Mouse (Mus musculus) midbrain, postnatal 0 days (tissue): ENCODE measurements at regions not wholly inside any gene's neighbourhood (a gene's known extent, or its start where the extent isn't known, plus 50 kb on each side); places are given as distances from the start of the nearest gene placed in this dataset.

Experiments
- ATAC-seq: fragments of 200-750 bp; cut with Nextera tagmentation; 2 replicates; pipeline ENCODE4 v1.8.0; 2017; ENCODE audit warnings: moderate number of reproducible peaks, mild to moderate bottlenecking, moderate TSS enrichment, moderate library complexity; ENCODE audit not compliant: low FRiP score
- DNase-seq: peaks from one replicate; pipeline ENCODE4 v3.0.0-alpha.2; 2015; ENCODE audit warnings: low spot score
- H3K27ac ChIP-seq: fragments of 300-500 bp; sonication (generic); 2 replicates; pipeline ENCODE4 v1.5.1; 2014; ENCODE audit warnings: low read depth, mild to moderate bottlenecking, low read length, mixed read lengths
- H3K27me3 ChIP-seq: fragments of 300-500 bp; sonication (generic); 2 replicates; pipeline ENCODE4 v1.6.1; 2014; ENCODE audit warnings: low read length, control low read depth, mixed read lengths; ENCODE audit not compliant: insufficient read depth
- H3K36me3 ChIP-seq: fragments of 300-500 bp; sonication (generic); 2 replicates; pipeline ENCODE4 v1.6.1; 2014; ENCODE audit warnings: low read length, control low read depth, mixed read lengths; ENCODE audit not compliant: insufficient read depth
- H3K4me1 ChIP-seq: fragments of 300-500 bp; sonication (generic); 2 replicates; pipeline ENCODE4 v1.6.1; 2014; ENCODE audit warnings: mild to moderate bottlenecking, control low read depth, antibody characterized with exemption, low read length, mixed read lengths; ENCODE audit not compliant: insufficient read depth
- H3K4me2 ChIP-seq: fragments of 300-500 bp; sonication (generic); 2 replicates; pipeline ENCODE4 v1.6.1; 2014; ENCODE audit warnings: low read depth, mild to moderate bottlenecking, low read length, mixed read lengths; ENCODE audit not compliant: poor library complexity, severe bottlenecking
- H3K4me3 ChIP-seq: fragments of 300-500 bp; sonication (generic); 2 replicates; pipeline ENCODE4 v1.5.1; 2014; ENCODE audit warnings: low read depth, mild to moderate bottlenecking, low read length, moderate library complexity
- H3K9ac ChIP-seq: fragments of 300-500 bp; sonication (generic); replicated peaks from 2 replicates; pipeline ENCODE4 v1.6.1; 2014; ENCODE audit warnings: mild to moderate bottlenecking, low read length, moderate library complexity, mixed read lengths; ENCODE audit not compliant: poor library complexity, severe bottlenecking
- H3K9me3 ChIP-seq: fragments of 300-500 bp; sonication (generic); 2 replicates; pipeline ENCODE4 v1.6.1; 2016; ENCODE audit warnings: low read length, control low read depth
- CTCF ChIP-seq: IDR thresholded peaks from 2 replicates; pipeline ENCODE4 v1.5.1; 2016; ENCODE audit warnings: antibody characterized with exemption, mild to moderate bottlenecking
- whole genome bisulfite sequencing: fragments of 180-500 bp; shearing (Covaris S2); extraction: QIAGEN DNeasy Blood & Tissue Kit; methylation state at CpG from one replicate; pipeline ENCODE4 v1.1.7; 2014; 5-methylcytosine and 5-hydroxymethylcytosine counted together

GRCm38 (mm10) chr2:117794285-117794684 is 317.4 kb upstream of the Thbs1 start:
- DNase-seq (no peak), ATAC-seq (no peak)
- Histone ChIP-seq H3K9me3 (no peaks in the 10 kb centered on the region), H3K4me3 (no peak overlapping the region), H3K4me1 (no peaks in the 10 kb centered on the region), H3K9ac (no peak overlapping the region), H3K36me3 (no peaks in the 10 kb centered on the region), H3K4me2 (no peak overlapping the region), H3K27ac (no peak overlapping the region), H3K27me3 (no peaks in the 10 kb centered on the region)
- WGBS = 83% methylated on average over 1 of the region's 1 CpGs
- TF ChIP-seq CTCF = no peak

- H3K9me3 ChIP-seq = no peaks in the 10 kb centered on the region
- no peak overlapping the region for H3K9ac ChIP-seq
- H3K4me1 ChIP-seq = no peaks in the 10 kb centered on the region
- no peaks in the 10 kb centered on the region for H3K36me3 ChIP-seq
- H3K4me2 ChIP-seq = no peak overlapping the region
- no peak for TF ChIP-seq CTCF
- no peak overlapping the region for H3K27ac ChIP-seq
- H3K4me3 ChIP-seq = no peak overlapping the region
- no peak for ATAC-seq
- DNase-seq = no peak
- no peaks in the 10 kb centered on the region for H3K27me3 ChIP-seq
Observed at GRCm38 (mm10) chr2:117801946-117802600, 309.6 kb upstream of the Thbs1 start.

GRCm38 (mm10) chr2:117802686-117803085 is 309.0 kb upstream of the Thbs1 start:
- H3K4me3 ChIP-seq = no peak overlapping the region
- no peak for DNase-seq
- H3K4me1 ChIP-seq = no peaks in the 10 kb centered on the region
- no peak overlapping the region for H3K9ac ChIP-seq
- TF ChIP-seq CTCF = no peak
- no peak overlapping the region for H3K4me2 ChIP-seq
- WGBS = 88% methylated on average over 2 of the region's 2 CpGs
- ATAC-seq = no peak
- no peaks in the 10 kb centered on the region for H3K36me3 ChIP-seq
- H3K27me3 ChIP-seq = no peaks in the 10 kb centered on the region
- no peaks in the 10 kb centered on the region for H3K9me3 ChIP-seq
- no peak overlapping the region for H3K27ac ChIP-seq

- Histone ChIP-seq H3K27ac (no peak overlapping the region), H3K27me3 (no peaks in the 10 kb centered on the region), H3K9me3 (no peaks in the 10 kb centered on the region), H3K9ac (no peak overlapping the region), H3K4me3 (no peak overlapping the region), H3K36me3 (no peaks in the 10 kb centered on the region), H3K4me2 (no peak overlapping the region), H3K4me1 (no peaks in the 10 kb centered on the region)
- ATAC-seq (no peak), DNase-seq (no peak)
- no peak for TF ChIP-seq CTCF
Observed at GRCm38 (mm10) chr2:117804686-117805085, 307.0 kb upstream of the Thbs1 start.

- no peak overlapping the region for H3K4me3 ChIP-seq
- no peaks in the 10 kb centered on the region for H3K36me3 ChIP-seq
- no peaks in the 10 kb centered on the region for H3K27me3 ChIP-seq
- no peaks in the 10 kb centered on the region for H3K9me3 ChIP-seq
- no peak overlapping the region for H3K4me2 ChIP-seq
- H3K27ac ChIP-seq = no peak overlapping the region
- DNase-seq = no peak
- WGBS = 96% methylated on average over 3 of the region's 3 CpGs
- no peak for ATAC-seq
- no peak for TF ChIP-seq CTCF
- H3K9ac ChIP-seq = no peak overlapping the region
- H3K4me1 ChIP-seq = no peaks in the 10 kb centered on the region
Observed at GRCm38 (mm10) chr2:117807121-117807520, 304.6 kb upstream of the Thbs1 start.

- Histone ChIP-seq H3K27ac (no peak overlapping the region), H3K9me3 (no peaks in the 10 kb centered on the region), H3K27me3 (no peaks in the 10 kb centered on the region), H3K36me3 (no peaks in the 10 kb centered on the region), H3K4me2 (no peak overlapping the region), H3K4me3 (no peak overlapping the region), H3K9ac (no peak overlapping the region), H3K4me1 (no peaks in the 10 kb centered on the region)
- WGBS = 63% methylated on average over 1 of the region's 1 CpGs
- TF ChIP-seq CTCF = no peak
- ATAC-seq (no peak), DNase-seq (no peak)
Observed at GRCm38 (mm10) chr2:117811506-117811905, 300.2 kb upstream of the Thbs1 start.
